Mouse (Mus musculus) heart, postnatal 0 days (tissue): ENCODE results near the gene Cdh13.

Experiments
- CTCF ChIP-seq: IDR thresholded peaks from 2 replicates; pipeline ENCODE4 v1.5.1; 2016; ENCODE audit warnings: antibody characterized with exemption, control low read depth, low read depth
- EP300 ChIP-seq: IDR thresholded peaks from 2 replicates; pipeline ENCODE4 v1.6.1; 2016; ENCODE audit warnings: antibody characterized with exemption, low read depth

GRCm38 (mm10) chr8:118539559-118539819, 256.0 kb downstream of the Cdh13 start:
- TF ChIP-seq CTCF = no peak
- no peak for TF ChIP-seq EP300
